Mouse (Mus musculus): Measurements from ENCODE around the gene Prkce. TPM values are rescaled to one million over a fixed set of nuclear protein-coding genes. Genes with fewer than 3 reads are reported as not detected.

Prkce gene
- polyA plus RNA-seq, 1 experiment from 2014 or later: 6.6 TPM

DNA sequence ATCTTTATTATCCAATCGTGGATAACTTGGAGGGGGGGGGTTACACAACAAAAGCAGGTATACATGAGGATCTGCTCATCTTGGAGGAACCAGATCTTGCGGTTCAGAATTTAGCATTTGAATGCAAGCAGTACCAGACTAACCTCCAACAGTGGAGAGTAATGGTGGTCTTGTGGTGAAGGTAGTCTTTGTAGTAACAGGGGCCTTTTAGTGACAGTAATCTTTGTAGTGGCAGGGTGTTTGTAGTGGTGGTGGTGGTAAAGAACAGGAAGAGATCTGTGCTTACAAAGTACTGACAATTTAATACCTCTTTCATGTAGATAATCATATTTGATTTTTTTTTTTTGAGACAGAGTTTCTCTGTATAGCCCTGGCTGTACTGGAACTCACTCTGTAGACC is 267.2 kb downstream of the Prkce start:
- CTCF ChIA-PET: no interaction called here
- no peak for TF ChIP-seq CTCF (IDR thresholded peaks at IDR 0.05)
- POLR2A ChIA-PET: no interaction called here
- H3K27me3 ChIP-seq: no peaks in the 10 kb centered on the region
- ATAC-seq (no peak), DNase-seq (ENCODE audit: low read depth, low spot score) (no peak)
- in situ Hi-C loops (cut with MboI; ENCODE audit: low pct_unique_long_range_greater_than_20kb): no loop called here

DNA sequence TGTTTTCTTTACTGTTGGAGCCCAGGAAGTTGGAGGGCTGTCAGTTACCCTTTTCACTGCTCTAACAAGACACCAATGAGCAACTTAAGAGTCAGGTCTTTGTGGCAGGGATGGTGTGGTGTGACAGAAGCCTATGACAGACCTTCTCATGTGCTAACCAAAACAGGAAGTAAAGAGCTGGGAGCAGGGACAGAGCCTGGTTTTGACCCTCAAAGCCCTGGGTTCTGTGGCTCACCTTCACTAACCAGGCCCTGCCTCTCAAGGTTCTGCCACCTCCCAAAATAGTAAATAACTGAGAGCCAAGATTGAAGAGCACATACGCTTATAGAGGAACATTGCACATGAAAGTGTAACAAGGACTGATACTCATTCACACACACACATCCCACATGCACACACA is 268.0 kb downstream of the Prkce start:
- CTCF ChIA-PET: no interaction called here
- POLR2A ChIA-PET: interaction anchor here (0.5 kb wide), 1 partner anchor 269 kb away, joined by 3 read pairs; no protein-coding TSS in a partner anchor
- ATAC-seq (no peak), DNase-seq (ENCODE audit: low read depth, low spot score) (no peak)
- in situ Hi-C loops (cut with MboI; ENCODE audit: low pct_unique_long_range_greater_than_20kb): no loop called here
- no peaks in the 10 kb centered on the region for H3K27me3 ChIP-seq
- TF ChIP-seq CTCF (IDR thresholded peaks at IDR 0.05): no peak

DNA sequence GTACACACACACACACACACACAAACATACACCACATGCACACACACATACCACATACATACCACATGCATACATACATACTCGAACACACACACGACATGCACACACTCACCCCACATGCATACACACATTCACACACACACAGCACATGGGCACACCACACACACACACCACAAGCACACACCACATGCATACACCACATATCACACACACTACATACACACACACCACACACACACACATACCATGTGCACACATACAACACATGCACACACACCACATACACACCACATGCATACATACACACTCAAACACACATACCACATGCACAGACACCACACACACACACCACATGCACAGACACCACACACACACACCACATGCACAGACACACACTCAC is 268.4 kb downstream of the Prkce start:
- POLR2A ChIA-PET: interaction anchor here (0.5 kb wide), 1 partner anchor 269 kb away, joined by 3 read pairs; no protein-coding TSS in a partner anchor
- ATAC-seq (no peak), DNase-seq (ENCODE audit: low read depth, low spot score) (no peak)
- CTCF ChIA-PET: interaction anchor here (1.4 kb wide), 1 partner anchor 9 kb away, joined by 3 read pairs; no protein-coding TSS in a partner anchor
- in situ Hi-C loops (cut with MboI; ENCODE audit: low pct_unique_long_range_greater_than_20kb): no loop called here
- H3K27me3 ChIP-seq: no peaks in the 10 kb centered on the region
- no peak for TF ChIP-seq CTCF (IDR thresholded peaks at IDR 0.05)

DNA sequence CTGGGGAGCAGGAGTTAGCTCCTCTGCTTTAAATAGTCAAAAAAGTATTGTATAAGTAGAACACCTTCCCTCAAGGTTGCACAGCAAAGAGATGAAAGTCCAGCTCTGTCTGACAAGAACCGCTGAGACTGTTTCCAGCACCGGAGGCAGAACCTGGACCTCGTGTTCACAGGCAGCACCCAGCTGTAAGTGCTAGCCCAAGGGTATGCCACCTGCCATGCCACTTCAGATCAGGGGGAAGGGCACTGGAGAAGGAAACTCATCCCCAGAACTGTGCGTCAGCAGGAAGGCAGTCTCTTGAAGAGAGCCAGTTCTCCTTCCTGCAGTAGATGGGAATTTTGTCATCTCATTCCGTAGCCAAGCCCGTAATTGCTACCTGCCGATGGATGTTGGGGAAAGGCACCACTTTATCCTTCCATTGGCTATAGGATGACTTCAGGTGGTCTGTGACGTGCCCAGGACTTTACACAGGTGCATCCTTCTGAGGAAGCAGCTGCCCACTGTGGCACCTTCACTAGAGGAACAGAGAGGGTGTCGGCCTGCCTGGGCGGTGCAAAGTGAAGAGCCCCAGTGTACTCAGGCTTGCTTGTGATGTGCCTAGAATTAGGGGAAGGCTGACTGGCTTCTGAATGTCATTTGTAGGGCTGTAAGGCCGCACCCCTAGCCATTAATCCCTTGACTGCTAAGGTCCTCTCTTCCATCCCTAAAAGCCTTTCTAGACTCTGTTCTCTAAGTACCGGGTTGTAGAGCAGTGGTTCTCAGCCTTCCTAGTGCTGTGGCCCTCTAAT is 269.2 kb downstream of the Prkce start:
- ChIA-PET CTCF (interaction anchor here (1.4 kb wide), 1 partner anchor 8 kb away, joined by 3 read pairs; no protein-coding TSS in a partner anchor), POLR2A (no interaction called here)
- in situ Hi-C loops (cut with MboI; ENCODE audit: low pct_unique_long_range_greater_than_20kb): no loop called here
- DNase-seq (ENCODE audit: low read depth, low spot score): no peak
- TF ChIP-seq CTCF (IDR thresholded peaks at IDR 0.05): no peak
- H3K27me3 ChIP-seq: no peaks in the 10 kb centered on the region
- ATAC-seq: no peak

DNA sequence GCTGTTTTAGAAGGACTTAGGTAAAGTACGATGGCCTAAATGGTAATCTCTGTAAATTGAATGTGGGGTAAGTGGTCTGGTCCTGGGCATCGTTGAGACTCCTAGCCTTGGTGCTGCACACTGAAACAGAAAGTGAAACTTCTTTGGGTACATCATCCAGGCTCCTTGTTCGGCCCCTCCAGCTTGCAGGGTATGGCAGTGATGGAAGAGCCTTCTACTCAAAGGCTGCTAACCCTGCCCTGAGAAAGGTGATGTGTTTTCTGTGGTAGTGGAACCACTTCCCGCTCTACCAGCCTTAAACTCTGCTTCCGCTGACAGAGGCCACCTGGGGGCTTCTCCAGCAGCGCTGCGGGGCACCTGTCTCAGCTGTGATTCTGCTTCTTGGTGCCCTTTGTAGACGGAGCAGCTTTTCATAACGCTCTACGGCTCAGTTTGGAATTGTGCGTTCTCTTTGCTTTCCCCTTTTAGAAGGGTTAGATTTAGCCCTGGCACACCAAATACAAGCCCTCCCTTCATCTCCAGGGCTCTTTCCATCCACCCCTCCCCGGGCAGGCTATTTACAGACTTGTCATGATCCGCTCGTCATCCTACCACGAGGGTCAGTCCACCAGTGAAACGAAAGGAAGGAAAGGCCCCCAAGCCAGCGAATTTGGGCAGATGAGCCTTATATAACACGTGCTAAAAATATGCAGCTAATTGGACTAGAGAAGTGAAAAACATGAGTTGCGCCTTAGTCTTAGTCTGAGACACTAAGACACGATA is 270.1 kb downstream of the Prkce start:
- no peaks in the 10 kb centered on the region for H3K27me3 ChIP-seq
- no peak for TF ChIP-seq CTCF (IDR thresholded peaks at IDR 0.05)
- ChIA-PET POLR2A (interaction anchor here (0.7 kb wide), 1 partner anchor 86 kb away, joined by 3 read pairs; no protein-coding TSS in a partner anchor), CTCF (no interaction called here)
- DNase-seq (ENCODE audit: low read depth, low spot score) (no peak), ATAC-seq (no peak)
- in situ Hi-C loops (cut with MboI; ENCODE audit: low pct_unique_long_range_greater_than_20kb): no loop called here

DNA sequence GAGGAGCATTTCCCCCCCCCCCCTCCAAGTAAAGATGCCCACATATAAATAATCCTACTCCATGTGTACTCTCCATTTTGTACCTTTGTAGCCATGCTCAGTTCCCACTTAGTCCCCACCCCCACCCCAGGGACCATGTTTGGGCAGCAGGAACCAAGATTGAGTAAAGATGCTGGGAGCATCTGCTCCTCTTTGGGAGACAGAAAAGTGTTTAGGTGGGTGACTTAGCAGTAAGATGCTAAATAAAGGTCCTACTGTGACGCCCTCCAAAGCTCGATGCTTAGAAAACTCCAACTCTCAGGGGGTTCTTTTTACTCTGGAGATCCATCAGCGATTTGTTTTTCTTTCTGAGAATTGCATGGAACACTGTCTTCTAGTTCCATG is 270.7 kb downstream of the Prkce start:
- ChIA-PET CTCF (no interaction called here), POLR2A (interaction anchor here (0.7 kb wide), 1 partner anchor 87 kb away, joined by 3 read pairs; no protein-coding TSS in a partner anchor)
- ATAC-seq: no peak
- no peak for DNase-seq (ENCODE audit: low read depth, low spot score)
- no peak for TF ChIP-seq CTCF (IDR thresholded peaks at IDR 0.05)
- in situ Hi-C loops (cut with MboI; ENCODE audit: low pct_unique_long_range_greater_than_20kb): no loop called here
- no peaks in the 10 kb centered on the region for H3K27me3 ChIP-seq

DNA sequence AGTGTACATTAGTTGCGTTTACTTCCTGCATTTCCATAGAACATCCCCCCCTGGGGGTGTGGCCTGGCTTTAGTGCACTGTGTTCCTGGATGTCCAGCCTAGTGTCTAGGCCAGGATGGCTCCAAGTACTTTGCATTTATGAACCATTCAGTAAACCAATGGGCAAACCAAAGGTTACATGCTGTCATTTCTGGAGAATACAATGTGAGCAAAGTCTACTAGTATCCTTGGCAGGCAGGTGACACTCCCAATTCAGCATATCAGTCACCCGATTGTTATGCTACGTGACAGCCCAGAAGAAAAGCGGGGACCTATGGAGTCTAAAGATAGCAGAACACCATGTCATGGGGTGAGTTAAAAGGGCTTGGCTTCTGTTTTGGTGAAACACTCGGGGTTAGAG is 271.2 kb downstream of the Prkce start:
- ChIA-PET POLR2A (no interaction called here), CTCF (no interaction called here)
- in situ Hi-C loops (cut with MboI; ENCODE audit: low pct_unique_long_range_greater_than_20kb): no loop called here
- no peak for TF ChIP-seq CTCF (IDR thresholded peaks at IDR 0.05)
- no peaks in the 10 kb centered on the region for H3K27me3 ChIP-seq
- ATAC-seq: no peak
- no peak for DNase-seq (ENCODE audit: low read depth, low spot score)

DNA sequence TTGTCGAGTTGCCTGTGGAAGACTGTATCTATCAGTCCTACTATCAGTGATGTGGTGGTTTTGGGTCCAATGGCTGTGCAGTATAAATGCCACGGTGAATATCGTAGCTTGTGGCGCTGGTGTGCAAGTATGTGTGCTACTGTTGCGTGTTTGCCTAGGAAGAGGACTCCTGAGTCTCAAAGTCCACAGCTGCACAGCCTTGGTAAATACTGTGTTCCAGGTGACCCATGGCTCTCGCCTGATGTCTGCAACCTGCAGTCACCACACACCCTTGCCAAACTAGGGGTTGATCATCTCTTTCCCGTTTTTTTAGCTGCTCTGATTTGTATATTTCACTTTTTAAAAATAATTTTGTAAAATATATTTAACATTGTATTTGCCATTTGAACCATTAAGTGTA is 273.5 kb downstream of the Prkce start:
- in situ Hi-C loops (cut with MboI; ENCODE audit: low pct_unique_long_range_greater_than_20kb): loop anchor here (10.0 kb wide), 1 partner anchor 146 kb away; no protein-coding TSS in a partner anchor
- DNase-seq (ENCODE audit: low read depth, low spot score) (no peak), ATAC-seq (no peak)
- no peak for TF ChIP-seq CTCF (IDR thresholded peaks at IDR 0.05)
- no peaks in the 10 kb centered on the region for H3K27me3 ChIP-seq
- POLR2A ChIA-PET: no interaction called here
- CTCF ChIA-PET: no interaction called here

DNA sequence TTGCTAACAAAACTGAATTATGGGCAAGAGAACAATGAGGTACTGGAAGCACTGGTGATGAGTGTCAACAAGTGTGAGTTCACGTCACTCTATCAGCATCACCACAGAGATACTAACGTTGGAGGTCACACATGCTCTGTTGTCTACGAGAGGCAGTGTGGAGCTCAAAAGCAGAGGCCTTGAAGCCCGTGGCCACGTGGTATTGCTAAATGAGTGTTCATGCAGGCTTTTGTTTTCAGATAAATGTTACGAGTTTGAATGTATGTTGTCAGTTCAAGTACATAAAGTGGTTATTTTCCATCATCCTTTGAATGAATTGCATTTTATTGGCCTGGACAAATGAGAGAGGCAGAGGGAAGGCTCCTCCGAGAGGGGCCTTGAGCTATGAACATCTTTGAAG is 276.3 kb downstream of the Prkce start:
- CTCF ChIA-PET: interaction anchor here (0.9 to 4.5 kb wide), 3 partner anchors 11 to 283 kb away, joined by 3 to 26 read pairs (median 5); no protein-coding TSS in a partner anchor
- in situ Hi-C loops (cut with MboI; ENCODE audit: low pct_unique_long_range_greater_than_20kb): loop anchor here (10.0 kb wide), 1 partner anchor 149 kb away; no protein-coding TSS in a partner anchor
- no peak for ATAC-seq
- TF ChIP-seq CTCF (IDR thresholded peaks at IDR 0.05): no peak
- no peak for DNase-seq (ENCODE audit: low read depth, low spot score)
- POLR2A ChIA-PET: no interaction called here
- H3K27me3 ChIP-seq: no peaks in the 10 kb centered on the region

DNA sequence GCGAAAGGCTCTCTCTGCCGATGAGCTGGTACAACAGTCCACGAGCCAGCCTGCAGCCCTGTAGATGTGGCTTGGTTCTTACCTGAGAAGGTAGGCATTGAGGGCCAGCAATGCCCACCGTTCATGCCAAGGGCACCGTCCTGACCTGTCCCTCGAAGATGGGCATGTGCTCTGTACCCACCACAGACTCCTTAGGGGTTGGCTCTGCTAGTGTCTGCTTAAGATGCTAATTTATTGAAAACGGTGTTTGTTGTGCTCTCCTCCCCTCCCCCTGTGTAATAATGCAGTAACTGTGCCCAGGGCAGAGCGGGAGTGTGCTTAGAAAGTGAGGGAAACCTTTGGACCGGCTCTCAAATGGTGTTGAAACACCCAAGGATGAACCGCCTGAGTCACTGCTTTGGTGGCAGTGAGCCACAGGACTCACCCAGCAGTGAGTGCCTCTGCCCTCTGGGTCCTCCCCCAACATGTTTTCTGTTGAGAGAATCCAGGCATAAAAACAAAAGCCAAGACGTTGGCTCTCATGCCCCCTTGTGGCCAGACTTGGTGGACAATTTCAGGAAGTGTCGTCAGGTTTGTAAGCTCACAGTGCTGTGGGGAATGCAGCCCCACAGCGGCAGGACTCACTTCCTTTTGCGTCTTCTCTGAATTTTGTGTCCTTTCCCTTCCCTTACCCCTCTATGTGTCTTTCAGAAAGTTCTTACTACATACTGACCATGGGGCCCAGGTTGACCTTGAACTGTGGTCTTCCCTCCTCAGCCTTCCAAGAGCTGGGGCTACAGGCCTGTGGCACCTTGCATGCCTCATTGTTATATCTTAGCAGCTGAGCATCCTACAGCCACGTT is 277.2 kb downstream of the Prkce start:
- no peaks in the 10 kb centered on the region for H3K27me3 ChIP-seq
- peak; percentile 95 for TF ChIP-seq CTCF (IDR thresholded peaks at IDR 0.05)
- ChIA-PET CTCF (interaction anchor here (0.7 to 4.5 kb wide), 8 partner anchors 8 to 284 kb away, joined by 3 to 26 read pairs (median 3); no protein-coding TSS in a partner anchor), POLR2A (interaction anchor here (0.8 kb wide), 1 partner anchor 65 kb away, joined by 4 read pairs; no protein-coding TSS in a partner anchor)
- in situ Hi-C loops (cut with MboI; ENCODE audit: low pct_unique_long_range_greater_than_20kb): loop anchor here (5.0 to 10.0 kb wide), 2 partner anchors 150 to 277 kb away; partner anchors contain the start of gene Prkce
- DNase-seq (ENCODE audit: low read depth, low spot score) (peak; percentile 95), ATAC-seq (peak; percentile 99)
